Mouse (Mus musculus): ENCODE measurements at regions not wholly inside any gene's neighbourhood (a gene's known extent, or its start where the extent isn't known, plus 50 kb on each side); places are given as distances from the start of the nearest gene placed in this dataset.

GRCm38 (mm10) chr8:34600880-34601279 is 489.3 kb upstream of the Gm10131 start:
- Histone ChIP-seq H3K4me3 (replicated peaks; ENCODE audit: low read length) (no peak overlapping the region), H3K27me3 (ENCODE audit: insufficient read depth, low read length) (peaks cover 5% of the 10 kb centered on the region; the same call in 1 of the 2 replicates), H3K9me3 (ENCODE audit: low read length) (no peaks in the 10 kb centered on the region), H3K36me3 (ENCODE audit: insufficient read depth, low read length) (no peaks in the 10 kb centered on the region), H3K4me1 (replicated peaks; ENCODE audit: low read depth, low read length) (no peaks in the 10 kb centered on the region)
- no peak for TF ChIP-seq POU5F1 (IDR thresholded peaks at IDR 0.05; ENCODE audit: borderline replicate concordance, low read length)
- TF ChIP-seq CTCF (conservative IDR thresholded peaks at IDR 0.05; ENCODE audit: low read length), result no peak
- TF ChIP-seq NANOG (IDR thresholded peaks at IDR 0.05; ENCODE audit: borderline replicate concordance, low read length), result no peak

GRCm38 (mm10) chr8:34596593-34596992 is 485.1 kb upstream of the Gm10131 start:
- peaks cover 5% of the 10 kb centered on the region; the same call in 1 of the 2 replicates for H3K27me3 ChIP-seq (ENCODE audit: insufficient read depth, low read length)
- TF ChIP-seq POU5F1 (IDR thresholded peaks at IDR 0.05; ENCODE audit: borderline replicate concordance, low read length) (no peak), NANOG (IDR thresholded peaks at IDR 0.05; ENCODE audit: borderline replicate concordance, low read length) (no peak), CTCF (conservative IDR thresholded peaks at IDR 0.05; ENCODE audit: low read length) (no peak)
- no peaks in the 10 kb centered on the region for H3K9me3 ChIP-seq (ENCODE audit: low read length)

GRCm38 (mm10) chr8:34590976-34591749 is 479.6 kb upstream of the Gm10131 start:
- Histone ChIP-seq H3K36me3 (ENCODE audit: insufficient read depth, low read length) (no peaks in the 10 kb centered on the region), H3K4me3 (replicated peaks; ENCODE audit: low read length) (no peak overlapping the region), H3K9me3 (ENCODE audit: low read length) (no peaks in the 10 kb centered on the region), H3K4me1 (replicated peaks; ENCODE audit: low read depth, low read length) (no peaks in the 10 kb centered on the region), H3K27me3 (ENCODE audit: insufficient read depth, low read length) (no peaks in the 10 kb centered on the region; the same call in 1 of the 2 replicates)
- TF ChIP-seq CTCF (conservative IDR thresholded peaks at IDR 0.05; ENCODE audit: low read length) (no peak), POU5F1 (IDR thresholded peaks at IDR 0.05; ENCODE audit: borderline replicate concordance, low read length) (no peak), NANOG (IDR thresholded peaks at IDR 0.05; ENCODE audit: borderline replicate concordance, low read length) (no peak)

More at GRCm38 (mm10) chr8:34596593-34596992, 485.1 kb upstream of the Gm10131 start:
- Histone ChIP-seq H3K4me1 (replicated peaks; ENCODE audit: low read depth, low read length) (no peaks in the 10 kb centered on the region), H3K36me3 (ENCODE audit: insufficient read depth, low read length) (no peaks in the 10 kb centered on the region), H3K4me3 (replicated peaks; ENCODE audit: low read length) (no peak overlapping the region)

GRCm38 (mm10) chr8:34578043-34578442 is 466.5 kb upstream of the Gm10131 start:
- no peaks in the 10 kb centered on the region for H3K27me3 ChIP-seq (ENCODE audit: insufficient read depth, low read length)
- H3K9me3 ChIP-seq (ENCODE audit: low read length), result no peaks in the 10 kb centered on the region
- no peaks in the 10 kb centered on the region for H3K4me1 ChIP-seq (replicated peaks; ENCODE audit: low read depth, low read length)
- TF ChIP-seq POU5F1 (IDR thresholded peaks at IDR 0.05; ENCODE audit: borderline replicate concordance, low read length) (no peak), CTCF (conservative IDR thresholded peaks at IDR 0.05; ENCODE audit: low read length) (no peak), NANOG (IDR thresholded peaks at IDR 0.05; ENCODE audit: borderline replicate concordance, low read length) (no peak)
- no peaks in the 10 kb centered on the region for H3K36me3 ChIP-seq (ENCODE audit: insufficient read depth, low read length)
- no peak overlapping the region for H3K4me3 ChIP-seq (replicated peaks; ENCODE audit: low read length)

- Histone ChIP-seq H3K9me3 (ENCODE audit: low read length) (no peaks in the 10 kb centered on the region), H3K36me3 (ENCODE audit: insufficient read depth, low read length) (no peaks in the 10 kb centered on the region), H3K27me3 (ENCODE audit: insufficient read depth, low read length) (no peaks in the 10 kb centered on the region), H3K4me3 (replicated peaks; ENCODE audit: low read length) (no peak overlapping the region), H3K4me1 (replicated peaks; ENCODE audit: low read depth, low read length) (no peaks in the 10 kb centered on the region)
- TF ChIP-seq NANOG (IDR thresholded peaks at IDR 0.05; ENCODE audit: borderline replicate concordance, low read length), result no peak
- TF ChIP-seq CTCF (conservative IDR thresholded peaks at IDR 0.05; ENCODE audit: low read length), result no peak
- TF ChIP-seq POU5F1 (IDR thresholded peaks at IDR 0.05; ENCODE audit: borderline replicate concordance, low read length), result no peak
Observed at GRCm38 (mm10) chr8:34574009-34574408, 462.5 kb upstream of the Gm10131 start.

- Histone ChIP-seq H3K36me3 (ENCODE audit: insufficient read depth, low read length) (no peaks in the 10 kb centered on the region), H3K4me1 (replicated peaks; ENCODE audit: low read depth, low read length) (no peaks in the 10 kb centered on the region), H3K4me3 (replicated peaks; ENCODE audit: low read length) (no peak overlapping the region), H3K27me3 (ENCODE audit: insufficient read depth, low read length) (no peaks in the 10 kb centered on the region), H3K9me3 (ENCODE audit: low read length) (no peaks in the 10 kb centered on the region)
- no peak for TF ChIP-seq POU5F1 (IDR thresholded peaks at IDR 0.05; ENCODE audit: borderline replicate concordance, low read length)
- no peak for TF ChIP-seq CTCF (conservative IDR thresholded peaks at IDR 0.05; ENCODE audit: low read length)
- TF ChIP-seq NANOG (IDR thresholded peaks at IDR 0.05; ENCODE audit: borderline replicate concordance, low read length), result no peak
Observed at GRCm38 (mm10) chr8:34573007-34573881, 461.7 kb upstream of the Gm10131 start.

- Histone ChIP-seq H3K4me1 (replicated peaks; ENCODE audit: low read depth, low read length) (no peaks in the 10 kb centered on the region), H3K36me3 (ENCODE audit: insufficient read depth, low read length) (no peaks in the 10 kb centered on the region), H3K27me3 (ENCODE audit: insufficient read depth, low read length) (no peaks in the 10 kb centered on the region), H3K9me3 (ENCODE audit: low read length) (no peaks in the 10 kb centered on the region), H3K4me3 (replicated peaks; ENCODE audit: low read length) (no peak overlapping the region)
- TF ChIP-seq CTCF (conservative IDR thresholded peaks at IDR 0.05; ENCODE audit: low read length) (no peak), POU5F1 (IDR thresholded peaks at IDR 0.05; ENCODE audit: borderline replicate concordance, low read length) (no peak), NANOG (IDR thresholded peaks at IDR 0.05; ENCODE audit: borderline replicate concordance, low read length) (no peak)
Observed at GRCm38 (mm10) chr8:34571736-34572135, 460.2 kb upstream of the Gm10131 start.

- no peak for TF ChIP-seq POU5F1 (IDR thresholded peaks at IDR 0.05; ENCODE audit: borderline replicate concordance, low read length)
- no peak for TF ChIP-seq NANOG (IDR thresholded peaks at IDR 0.05; ENCODE audit: borderline replicate concordance, low read length)
- TF ChIP-seq CTCF (conservative IDR thresholded peaks at IDR 0.05; ENCODE audit: low read length), result no peak
- H3K9me3 ChIP-seq (ENCODE audit: low read length), result peaks cover 4% of the 10 kb centered on the region; the same call in 1 of the 2 replicates
- no peaks in the 10 kb centered on the region for H3K27me3 ChIP-seq (ENCODE audit: insufficient read depth, low read length)
Observed at GRCm38 (mm10) chr8:34562278-34562677, 450.7 kb upstream of the Gm10131 start.

More at GRCm38 (mm10) chr8:34562278-34562677, 450.7 kb upstream of the Gm10131 start:
- no peak overlapping the region for H3K4me3 ChIP-seq (replicated peaks; ENCODE audit: low read length)
- H3K36me3 ChIP-seq (ENCODE audit: insufficient read depth, low read length), result no peaks in the 10 kb centered on the region
- no peaks in the 10 kb centered on the region for H3K4me1 ChIP-seq (replicated peaks; ENCODE audit: low read depth, low read length)

Measured in E14TG2a.4 (cell line).